Mouse (Mus musculus): ENCODE data around the gene Gm49387.

Gm49387 gene

GRCm38 (mm10) chr14:31641506-31642155 is 953 bp upstream of the Gm49387 start:
- CTCF ChIA-PET, result interaction anchor here (0.5 kb wide), 1 partner anchor 159 kb away, joined by 3 read pairs; no protein-coding TSS in a partner anchor

- CTCF ChIA-PET, result interaction anchor here (0.6 kb wide), 1 partner anchor 63 kb away, joined by 13 read pairs; no protein-coding TSS in a partner anchor
Measured at GRCm38 (mm10) chr14:31640890-31641505, 320 bp upstream of the Gm49387 start, which contains the start of the genes Btd and Hacl1. Gene Btd (plus strand): TSS chr14:31641028. Gene Hacl1 (minus strand): TSS chr14:31641286.

- CTCF ChIA-PET, result no interaction called here
Measured at GRCm38 (mm10) chr14:31630677-31631076, 10.0 kb downstream of the Gm49387 start.

GRCm38 (mm10) chr14:31622748-31623147 is 17.9 kb downstream of the Gm49387 start:
- CTCF ChIA-PET, result no interaction called here

- CTCF ChIA-PET, result no interaction called here
Measured at GRCm38 (mm10) chr14:31620591-31621223, 20.0 kb downstream of the Gm49387 start.

GRCm38 (mm10) chr14:31617997-31618396 is 22.7 kb downstream of the Gm49387 start:
- CTCF ChIA-PET, result interaction anchor here (0.6 kb wide), 1 partner anchor 12 kb away, joined by 4 read pairs; no protein-coding TSS in a partner anchor

GRCm38 (mm10) chr14:31617204-31617603 is 23.5 kb downstream of the Gm49387 start:
- CTCF ChIA-PET, result interaction anchor here (0.7 kb wide), 1 partner anchor 89 kb away, joined by 3 read pairs; no protein-coding TSS in a partner anchor

- CTCF ChIA-PET, result no interaction called here
Measured at GRCm38 (mm10) chr14:31613671-31614070, 27.0 kb downstream of the Gm49387 start.

GRCm38 (mm10) chr14:31611986-31612385 is 28.7 kb downstream of the Gm49387 start:
- CTCF ChIA-PET, result no interaction called here

GRCm38 (mm10) chr14:31605514-31605913 is 35.2 kb downstream of the Gm49387 start:
- CTCF ChIA-PET, result interaction anchor here (0.6 kb wide), 2 partner anchors 13 to 29 kb away, joined by 3 to 4 read pairs; no protein-coding TSS in a partner anchor

- CTCF ChIA-PET, result interaction anchor here (0.6 kb wide), 1 partner anchor 29 kb away, joined by 3 read pairs; no protein-coding TSS in a partner anchor
Measured at GRCm38 (mm10) chr14:31604916-31605315, 35.8 kb downstream of the Gm49387 start.

GRCm38 (mm10) chr14:31602616-31602979 is 38.1 kb downstream of the Gm49387 start:
- CTCF ChIA-PET, result interaction anchor here (0.7 kb wide), 1 partner anchor 274 kb away, joined by 3 read pairs; no protein-coding TSS in a partner anchor

- CTCF ChIA-PET, result no interaction called here
Measured at GRCm38 (mm10) chr14:31601908-31602615, 38.6 kb downstream of the Gm49387 start.

GRCm38 (mm10) chr14:31597446-31597845 is 43.2 kb downstream of the Gm49387 start:
- CTCF ChIA-PET, result no interaction called here

- CTCF ChIA-PET, result no interaction called here
Measured at GRCm38 (mm10) chr14:31596408-31596807, 44.3 kb downstream of the Gm49387 start.

- CTCF ChIA-PET, result no interaction called here
Measured at GRCm38 (mm10) chr14:31594693-31595092, 46.0 kb downstream of the Gm49387 start.

GRCm38 (mm10) chr14:31593036-31593435 is 47.6 kb downstream of the Gm49387 start:
- CTCF ChIA-PET, result interaction anchor here (0.5 kb wide), 1 partner anchor 466 kb away, joined by 3 read pairs; no protein-coding TSS in a partner anchor

- CTCF ChIA-PET, result no interaction called here
Measured at GRCm38 (mm10) chr14:31591243-31591642, 49.4 kb downstream of the Gm49387 start, which contains the start of gene Colq. Gene Colq (minus strand): TSS chr14:31591343.

GRCm38 (mm10) chr14:31586451-31586850 is 54.2 kb downstream of the Gm49387 start:
- CTCF ChIA-PET, result interaction anchor here (0.6 kb wide), 1 partner anchor 211 kb away, joined by 3 read pairs; no protein-coding TSS in a partner anchor

- CTCF ChIA-PET, result no interaction called here
Measured at GRCm38 (mm10) chr14:31583082-31583481, 57.6 kb downstream of the Gm49387 start.

GRCm38 (mm10) chr14:31577966-31578735 is 62.5 kb downstream of the Gm49387 start:
- CTCF ChIA-PET, result interaction anchor here (0.6 kb wide), 1 partner anchor 62 kb away, joined by 13 read pairs; the partner anchor contains the start of genes Btd and Gm49387

Measured in spleen, embryonic (tissue).